ENCODE assay signal across 7 mouse cellular contexts in the genomic region with DNA sequence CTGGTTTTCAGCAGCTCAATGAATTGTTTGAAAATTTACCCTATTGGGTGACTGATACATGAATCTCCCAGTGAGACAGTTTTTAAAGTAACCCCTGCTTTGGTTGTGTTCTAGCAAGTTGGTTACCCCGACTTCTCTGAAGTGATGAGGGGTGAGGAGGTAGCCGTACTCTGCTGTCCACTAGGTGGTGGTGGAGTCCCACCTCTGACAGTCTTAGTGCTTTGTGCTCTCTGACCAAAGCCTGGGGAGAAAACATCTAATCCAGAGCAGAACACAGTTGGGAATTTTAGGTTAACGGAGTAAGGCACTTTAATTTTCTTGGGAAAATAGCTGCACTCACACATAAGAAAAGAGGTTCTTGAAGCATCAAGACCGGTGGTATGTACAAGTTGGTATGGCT.
DNase-seq lines count a peak whose midpoint lies in the region.

No protein-coding gene starts in this region.

- DNase-seq in B cell, adult 2 months = peak; percentile 74
- DNase-seq in ES-CJ7 (ENCODE audit: low read depth, low spot score) = peak; percentile 38
- DNase-seq in cerebellum, postnatal 36 days = peak; percentile 78 to 80
- DNase-seq in frontal cortex, postnatal 25 days (ENCODE audit: low spot score in 2 of 2) = peak; percentile 38 to 52
- DNase-seq in layer of hippocampus, adult 9-11 months = peak; percentile 52
- DNase-seq in lung, postnatal 4 days = peak; percentile 23 to 38
- peak; percentile 59 for DNase-seq in right cerebral cortex, postnatal 4 days

Comparison
In these comparisons a context has a peak if more than half of its experiments do, and no peak if none do; other contexts are left out.
1. Peak in every context shown above with its lines: DNase-seq.